Mouse (Mus musculus): ENCODE results near the gene Ocm.

DNA sequence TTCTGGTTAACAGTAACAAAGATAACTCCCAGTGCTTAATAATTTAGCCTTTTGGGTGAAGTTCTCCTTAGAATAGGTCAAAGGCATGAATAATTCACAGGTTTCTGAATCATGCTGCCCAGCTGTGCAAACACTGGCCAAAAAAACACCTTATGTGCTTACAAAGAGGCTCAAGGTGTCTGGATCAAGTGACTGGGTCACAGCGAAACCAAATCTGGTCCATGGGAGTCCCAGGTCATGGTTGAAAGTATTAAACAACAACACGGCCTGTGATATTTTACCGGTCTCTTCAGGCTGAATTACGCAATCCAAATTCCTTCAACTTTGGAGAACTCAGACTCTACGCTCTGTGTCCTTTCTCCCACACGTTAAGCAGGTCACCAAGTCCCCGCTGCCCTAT is 6.0 kb upstream of the Ocm start:
- TF ChIP-seq CTCF (IDR thresholded peaks at IDR 0.05; ENCODE audit: borderline replicate concordance, insufficient read depth, low read length), result no peak
- no peak for TF ChIP-seq POLR2A (IDR thresholded peaks at IDR 0.05; ENCODE audit: low read depth, low read length)

Measured in embryonic fibroblast, embryonic 13.5 days (primary cell).